Comparison of ENCODE assay signal across 14 mouse cellular contexts in the genomic region with DNA sequence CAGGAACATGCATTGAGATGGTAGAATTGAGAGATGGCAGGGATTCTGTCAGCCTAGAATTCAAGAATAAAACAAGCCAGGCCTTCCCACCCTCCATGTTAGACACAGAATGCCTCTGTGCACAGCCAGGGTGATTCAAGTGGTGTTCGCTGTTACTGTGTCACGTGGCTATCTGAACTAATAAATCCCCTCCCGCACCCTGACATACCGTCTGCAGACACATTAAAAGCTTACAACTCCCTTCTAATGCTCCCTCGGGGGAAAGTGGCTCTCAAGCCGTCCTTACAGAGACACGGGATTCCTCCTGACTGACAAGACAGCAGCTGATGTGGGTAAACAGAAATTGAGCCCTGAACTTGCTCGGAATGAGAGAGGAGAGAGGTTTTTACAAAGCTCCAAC.
DNase-seq lines count a peak whose midpoint lies in the region; ATAC-seq lines count a peak whose summit lies in the region.
"Had no signal": no experiment of that assay in that cellular context is flagged by ENCODE, and none has a peak within 500 bp of the region (broad histone marks: within the 10 kb centered on the region; RNA-seq: fewer than 3 reads in every experiment).

No protein-coding gene starts in this region.

- no peak for DNase-seq in hindbrain, embryonic 14.5 days (ENCODE audit: low spot score)
- DNase-seq in hindbrain, embryonic 10.5 days (ENCODE audit: low spot score), result no peak
- DNase-seq in embryonic facial prominence, embryonic 10.5 days (ENCODE audit: low spot score), result no peak
- no peak for DNase-seq in left cerebral cortex, postnatal 36 days (ENCODE audit: low spot score in 2 of 2)
- DNase-seq in cerebellum, adult 11 months, result no peak
- DNase-seq: adrenal gland, postnatal 14 days; heart, postnatal 10 days; kidney, adult 11 months; kidney, postnatal 4 days; right cerebral cortex, postnatal 14 days; thymus, postnatal 4 days had no signal

- H3K9me3 ChIP-seq in hindbrain, embryonic 14.5 days (ENCODE audit: control insufficient read depth, low read length), result no peaks in the 10 kb centered on the region
- H3K9me3 ChIP-seq in hindbrain, embryonic 10.5 days, result no peaks in the 10 kb centered on the region
- H3K9me3 ChIP-seq in embryonic facial prominence, embryonic 10.5 days, result no peaks in the 10 kb centered on the region
- H3K9me3 ChIP-seq in embryonic facial prominence, embryonic 15.5 days (replicated peaks), result no peaks in the 10 kb centered on the region
- H3K9me3 ChIP-seq in neural tube, embryonic 14.5 days (ENCODE audit: control insufficient read depth, low read length), result no peaks in the 10 kb centered on the region
- H3K9me3 ChIP-seq: midbrain, embryonic 12.5 days had no signal

- intact Hi-C loops in left cerebral cortex, postnatal 36 days (cut with DNase I), result loop anchor here (5.0 kb wide), 1 partner anchor 128 kb away; no protein-coding TSS in a partner anchor

- peaks cover 12% of the 10 kb centered on the region for H3K4me1 ChIP-seq in hindbrain, embryonic 14.5 days (replicated peaks; ENCODE audit: control insufficient read depth, insufficient read depth, low read length)
- peaks cover 54% of the 10 kb centered on the region for H3K4me1 ChIP-seq in hindbrain, embryonic 10.5 days (replicated peaks)
- H3K4me1 ChIP-seq in embryonic facial prominence, embryonic 10.5 days, result peaks cover 51% of the 10 kb centered on the region
- H3K4me1 ChIP-seq in embryonic facial prominence, embryonic 15.5 days, result peaks cover 37% of the 10 kb centered on the region
- peaks cover 18% of the 10 kb centered on the region for H3K4me1 ChIP-seq in neural tube, embryonic 14.5 days (ENCODE audit: control insufficient read depth, insufficient read depth, low read length)

- no peak overlapping the region for H3K4me3 ChIP-seq in hindbrain, embryonic 14.5 days (replicated peaks; ENCODE audit: low read length)
- H3K4me3 ChIP-seq in hindbrain, embryonic 10.5 days, result no peak overlapping the region
- no peak overlapping the region for H3K4me3 ChIP-seq in embryonic facial prominence, embryonic 10.5 days
- no peak overlapping the region for H3K4me3 ChIP-seq in embryonic facial prominence, embryonic 15.5 days (replicated peaks)
- H3K4me3 ChIP-seq in neural tube, embryonic 14.5 days (ENCODE audit: low read depth, low read length), result no peak overlapping the region
- H3K4me3 ChIP-seq: midbrain, embryonic 12.5 days had no signal

- H3K4me2 ChIP-seq in hindbrain, embryonic 14.5 days (replicated peaks), result no peak overlapping the region
- no peak overlapping the region for H3K4me2 ChIP-seq in embryonic facial prominence, embryonic 15.5 days (replicated peaks)
- no peak overlapping the region for H3K4me2 ChIP-seq in neural tube, embryonic 14.5 days (ENCODE audit: low read depth, low read length)
- H3K4me2 ChIP-seq: midbrain, embryonic 12.5 days had no signal

- H3K9ac ChIP-seq in hindbrain, embryonic 14.5 days, result no peak overlapping the region
- no peak overlapping the region for H3K9ac ChIP-seq in embryonic facial prominence, embryonic 15.5 days
- no peak overlapping the region for H3K9ac ChIP-seq in neural tube, embryonic 14.5 days (replicated peaks; ENCODE audit: low read depth, low read length)
- H3K9ac ChIP-seq: midbrain, embryonic 12.5 days had no signal

- no peaks in the 10 kb centered on the region for H3K27me3 ChIP-seq in hindbrain, embryonic 14.5 days (ENCODE audit: control insufficient read depth, insufficient read depth, low read length)
- H3K27me3 ChIP-seq in hindbrain, embryonic 10.5 days (ENCODE audit: insufficient read depth, poor library complexity, severe bottlenecking), result peaks cover 12% of the 10 kb centered on the region
- 0 out of 2 replicates have a peak, but pooled peaks cover 12% of the 10 kb centered on the region for H3K27me3 ChIP-seq in embryonic facial prominence, embryonic 10.5 days (replicated peaks; ENCODE audit: low read depth, poor library complexity, severe bottlenecking)
- no peaks in the 10 kb centered on the region for H3K27me3 ChIP-seq in embryonic facial prominence, embryonic 15.5 days
- H3K27me3 ChIP-seq in neural tube, embryonic 14.5 days (ENCODE audit: control insufficient read depth, insufficient read depth, low read length), result no peaks in the 10 kb centered on the region

- no peaks in the 10 kb centered on the region for H3K36me3 ChIP-seq in hindbrain, embryonic 14.5 days (replicated peaks; ENCODE audit: control insufficient read depth, insufficient read depth)
- H3K36me3 ChIP-seq in hindbrain, embryonic 10.5 days, result no peaks in the 10 kb centered on the region
- H3K36me3 ChIP-seq in embryonic facial prominence, embryonic 10.5 days (replicated peaks), result no peaks in the 10 kb centered on the region
- no peaks in the 10 kb centered on the region for H3K36me3 ChIP-seq in embryonic facial prominence, embryonic 15.5 days
- H3K36me3 ChIP-seq in neural tube, embryonic 14.5 days (ENCODE audit: control insufficient read depth, insufficient read depth, low read length), result no peaks in the 10 kb centered on the region
- H3K36me3 ChIP-seq: midbrain, embryonic 12.5 days had no signal

- WGBS in hindbrain, embryonic 14.5 days, result 46% methylated on average over 8 of the region's 8 CpGs
- 67% methylated on average over 8 of the region's 8 CpGs for WGBS in hindbrain, embryonic 10.5 days
- 59% methylated on average over 8 of the region's 8 CpGs for WGBS in embryonic facial prominence, embryonic 10.5 days
- WGBS in embryonic facial prominence, embryonic 15.5 days, result 31% methylated on average over 8 of the region's 8 CpGs
- WGBS in neural tube, embryonic 14.5 days, result 14% methylated on average over 8 of the region's 8 CpGs

- H3K27ac ChIP-seq in hindbrain, embryonic 14.5 days, result peak overlapping the region; percentile 28; the same call in 1 of the 2 replicates
- no peak overlapping the region for H3K27ac ChIP-seq in hindbrain, embryonic 10.5 days
- peak overlapping the region; percentile 26; the same call in 1 of the 2 replicates for H3K27ac ChIP-seq in embryonic facial prominence, embryonic 10.5 days (replicated peaks)
- no peak overlapping the region for H3K27ac ChIP-seq in embryonic facial prominence, embryonic 15.5 days (replicated peaks)
- H3K27ac ChIP-seq in neural tube, embryonic 14.5 days (ENCODE audit: low read depth, low read length), result peak overlapping the region; percentile 34; the same call in 1 of the 2 replicates

- no peak for ATAC-seq in hindbrain, embryonic 14.5 days (ENCODE audit: low FRiP score)
- ATAC-seq in embryonic facial prominence, embryonic 15.5 days (ENCODE audit: insufficient number of reproducible peaks, low FRiP score, low TSS enrichment, low read depth), result 0 out of 2 replicates have a peak, but pooled peaks have one; percentile 26
- 0 out of 2 replicates have a peak, but pooled peaks have one; percentile 56 for ATAC-seq in neural tube, embryonic 14.5 days (ENCODE audit: low read depth)

Comparison
In these comparisons a context has a peak if more than half of its experiments do, and no peak if none do; other contexts are left out.
1. H3K27ac ChIP-seq: peak in hindbrain, embryonic 14.5 days (single experiment), embryonic facial prominence, embryonic 10.5 days (single experiment) and neural tube, embryonic 14.5 days (single experiment); none in hindbrain, embryonic 10.5 days (single experiment) and embryonic facial prominence, embryonic 15.5 days (single experiment).